In genomic region chr11:44746731-44747130, GRCm38 (mm10) we compare ENCODE assay signal across 13 mouse cellular contexts.
A peak's percentile ranks its signal among the peaks of the same experiment; 100 is the strongest.
DNase-seq lines count a peak whose midpoint lies in the region; ATAC-seq and TF ChIP-seq lines count a peak whose summit lies in the region.
"Had no signal": no experiment of that assay in that cellular context is flagged by ENCODE, and none has a peak within 500 bp of the region (broad histone marks: within the 10 kb centered on the region; RNA-seq: fewer than 3 reads in every experiment).

No protein-coding gene starts in this region.

- H3K4me1 ChIP-seq in heart, embryonic 15.5 days (replicated peaks), result peaks cover 9% of the 10 kb centered on the region
- peaks cover 43% of the 10 kb centered on the region for H3K4me1 ChIP-seq in neural tube, embryonic 15.5 days
- no peaks in the 10 kb centered on the region for H3K4me1 ChIP-seq in thymus, adult 2 months (replicated peaks; ENCODE audit: control insufficient read depth, insufficient read depth, low read length)

- DNase-seq in heart, adult 11 months, result peak; percentile 92
- DNase-seq in heart, postnatal 36 days, result no peak
- DNase-seq in retina, postnatal 1 day, result peak; percentile 26
- DNase-seq in retina, embryonic 14.5 days (ENCODE audit: low spot score), result no peak
- no peak for DNase-seq in MN1 (ENCODE audit: low spot score)
- DNase-seq in thymus, adult 2 months, result no peak
- DNase-seq: cerebellum, postnatal 10 days; gastrocnemius, postnatal 36 days; kidney, adult 9 months; layer of hippocampus, postnatal 36 days had no signal

- TF ChIP-seq CTCF in thymus, adult 2 months (IDR thresholded peaks at IDR 0.05; ENCODE audit: borderline replicate concordance, control insufficient read depth, extremely low read depth, insufficient read depth, low read length, poor library complexity), result no peak

- H3K4me3 ChIP-seq in heart, embryonic 15.5 days, result no peak overlapping the region
- no peak overlapping the region for H3K4me3 ChIP-seq in neural tube, embryonic 15.5 days (replicated peaks)
- no peak overlapping the region for H3K4me3 ChIP-seq in thymus, adult 2 months (ENCODE audit: control insufficient read depth, insufficient read depth, low read length)

- 0 out of 2 replicates have a peak, but pooled peaks have one; percentile 18 for ATAC-seq in heart, embryonic 15.5 days (replicated peaks; ENCODE audit: insufficient number of reproducible peaks, insufficient read depth, low FRiP score, low read depth)
- no peak for ATAC-seq in neural tube, embryonic 15.5 days (ENCODE audit: low FRiP score)

- intact Hi-C loops in heart, postnatal 36 days (cut with DNase I), result loop anchor here (5.0 kb wide), 1 partner anchor 39 kb away; no protein-coding TSS in a partner anchor

- WGBS in heart, embryonic 15.5 days, result 17% methylated on average over 3 of the region's 3 CpGs
- 27% methylated on average over 3 of the region's 3 CpGs for WGBS in neural tube, embryonic 15.5 days
- WGBS in thymus, adult 2 months, result 53% methylated on average over 3 of the region's 3 CpGs

- no peak overlapping the region for H3K27ac ChIP-seq in heart, embryonic 15.5 days
- peak overlapping the region; percentile 42; the same call in 1 of the 2 replicates for H3K27ac ChIP-seq in neural tube, embryonic 15.5 days (replicated peaks)
- no peak overlapping the region for H3K27ac ChIP-seq in thymus, adult 2 months (ENCODE audit: control insufficient read depth, insufficient read depth, low read length)
- H3K27ac ChIP-seq: liver, embryonic 14.5 days had no signal

- H3K27me3 ChIP-seq in heart, embryonic 15.5 days, result no peaks in the 10 kb centered on the region
- H3K27me3 ChIP-seq in neural tube, embryonic 15.5 days (replicated peaks), result no peaks in the 10 kb centered on the region
- H3K27me3 ChIP-seq in thymus, adult 2 months (ENCODE audit: control insufficient read depth, insufficient read depth, low read length), result no peaks in the 10 kb centered on the region

- no peak overlapping the region for H3K4me2 ChIP-seq in heart, embryonic 15.5 days
- H3K4me2 ChIP-seq in neural tube, embryonic 15.5 days, result no peak overlapping the region

- no peak for TF ChIP-seq POLR2A in thymus, adult 2 months (IDR thresholded peaks at IDR 0.05; ENCODE audit: control insufficient read depth, extremely low read depth, insufficient read depth, low read length, poor library complexity)

- no peaks in the 10 kb centered on the region for H3K36me3 ChIP-seq in heart, embryonic 15.5 days
- no peaks in the 10 kb centered on the region for H3K36me3 ChIP-seq in neural tube, embryonic 15.5 days
- H3K36me3 ChIP-seq in thymus, adult 2 months (ENCODE audit: control insufficient read depth, insufficient read depth, low read length), result no peaks in the 10 kb centered on the region

- H3K9me3 ChIP-seq in heart, embryonic 15.5 days (replicated peaks), result no peaks in the 10 kb centered on the region
- no peaks in the 10 kb centered on the region for H3K9me3 ChIP-seq in neural tube, embryonic 15.5 days (replicated peaks)

- H3K9ac ChIP-seq in heart, embryonic 15.5 days, result no peak overlapping the region
- no peak overlapping the region for H3K9ac ChIP-seq in neural tube, embryonic 15.5 days (replicated peaks)
- H3K9ac ChIP-seq: liver, embryonic 14.5 days had no signal

Comparison
In these comparisons a context has a peak if more than half of its experiments do, and no peak if none do; other contexts are left out.
1. DNase-seq: peak in heart, adult 11 months (single experiment) and retina, postnatal 1 day (single experiment); none in heart, postnatal 36 days (0 of 2), retina, embryonic 14.5 days (single experiment), MN1 (single experiment) and thymus, adult 2 months (single experiment).